Mouse (Mus musculus): ENCODE results near the gene Prkch.

Prkch gene

DNA sequence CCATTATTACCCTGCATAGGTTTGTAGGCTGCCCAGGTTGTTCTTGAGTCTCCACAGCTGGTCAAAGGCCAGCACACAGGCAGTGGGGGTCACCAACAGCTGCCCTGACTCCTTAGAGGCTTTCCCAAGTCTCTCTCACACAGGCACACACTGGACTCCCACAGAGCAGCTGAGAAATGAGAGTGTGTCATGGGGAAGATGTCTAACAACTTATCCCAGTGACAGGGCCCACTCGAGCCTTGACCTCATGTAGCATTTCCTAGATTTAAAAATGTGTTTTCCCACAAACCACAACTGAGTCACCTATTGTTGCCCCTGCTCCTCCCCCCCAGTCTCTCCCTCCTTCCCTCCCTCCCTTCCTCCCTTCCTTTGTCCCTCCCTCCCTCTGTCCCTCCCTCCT, 234.2 kb downstream of the Prkch start:
- in situ Hi-C loops (cut with MboI; ENCODE audit: low pct_unique_long_range_greater_than_20kb in 1 of 2, low sequenced_read_pairs in 2 of 2, unreplicated experiment in 1 of 2), result no loop called here

DNA sequence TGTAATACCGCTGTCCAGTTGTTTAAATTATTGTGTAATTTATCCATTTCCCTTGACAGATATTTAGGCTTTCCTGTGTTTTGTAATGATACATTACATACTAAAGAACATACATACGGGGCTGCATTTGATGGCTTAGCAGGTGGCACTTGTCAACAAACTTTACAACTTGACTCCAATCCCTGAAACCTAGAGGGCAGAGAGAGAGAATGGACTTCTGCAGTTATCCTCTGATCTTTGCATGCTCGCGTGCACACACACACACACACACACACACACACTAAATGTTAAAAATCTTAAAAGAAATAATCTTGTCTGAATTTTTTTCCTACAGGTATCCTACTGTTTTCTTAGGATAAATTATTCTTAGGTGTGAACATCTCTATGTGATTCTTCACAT, 236.6 kb downstream of the Prkch start:
- in situ Hi-C loops (cut with MboI; ENCODE audit: low pct_unique_long_range_greater_than_20kb in 1 of 2, low sequenced_read_pairs in 2 of 2, unreplicated experiment in 1 of 2), result no loop called here

DNA sequence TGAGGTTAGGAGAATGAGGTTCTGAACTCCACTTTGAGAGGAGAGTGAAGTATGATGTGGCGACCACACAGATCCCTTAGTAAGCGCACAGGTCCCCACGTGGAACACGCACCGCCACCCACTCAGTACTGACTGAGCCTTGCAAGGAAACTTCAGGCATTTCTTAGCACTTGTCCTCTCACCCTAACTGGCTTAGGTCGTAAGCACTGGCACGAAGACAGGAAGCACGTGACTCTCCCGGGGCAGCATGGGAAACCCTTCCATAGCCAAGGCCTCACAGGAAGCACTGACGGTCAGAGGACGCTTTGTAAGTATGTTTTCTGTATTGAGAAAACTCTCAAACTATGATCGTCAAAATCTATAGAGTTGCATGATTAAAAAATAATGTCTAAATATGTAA, 237.7 kb downstream of the Prkch start:
- in situ Hi-C loops (cut with MboI; ENCODE audit: low pct_unique_long_range_greater_than_20kb in 1 of 2, low sequenced_read_pairs in 2 of 2, unreplicated experiment in 1 of 2), result no loop called here

DNA sequence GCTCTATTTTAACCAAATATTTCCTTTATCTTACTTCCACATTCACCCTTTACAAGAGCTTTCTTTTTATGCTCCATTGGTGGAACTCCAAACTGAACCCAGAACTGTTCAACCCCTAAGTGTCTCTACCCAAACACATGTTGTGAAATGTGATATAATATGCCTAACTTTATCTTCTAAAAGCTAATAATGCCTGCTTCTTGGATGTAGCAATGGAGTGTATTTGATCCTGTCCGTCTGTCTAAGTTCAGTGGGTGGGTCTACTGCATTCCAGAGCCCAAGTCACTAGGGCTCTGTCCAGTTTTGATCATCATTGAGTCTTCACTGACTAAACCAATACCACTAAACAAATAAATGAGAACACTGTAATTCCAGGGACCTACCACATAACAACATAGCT, 240.2 kb downstream of the Prkch start:
- in situ Hi-C loops (cut with MboI; ENCODE audit: low pct_unique_long_range_greater_than_20kb in 1 of 2, low sequenced_read_pairs in 2 of 2, unreplicated experiment in 1 of 2), result no loop called here
